Mouse (Mus musculus) erythroblast, embryonic 14.5 days (primary cell): Measurements from ENCODE around the gene Ube2e1. TPM values are rescaled to one million over a fixed set of nuclear protein-coding genes. Genes with fewer than 3 reads are reported as not detected.

Experiments
- H3K27me3 ChIP-seq: 2 replicates; pipeline ENCODE4 v1.6.1; 2012; ENCODE audit warnings: inconsistent platforms; ENCODE audit not compliant: control insufficient read depth
- H3K36me3 ChIP-seq: 2 replicates; pipeline ENCODE4 v1.6.1; 2012; ENCODE audit warnings: mild to moderate bottlenecking, inconsistent platforms; ENCODE audit not compliant: control insufficient read depth
- H3K4me1 ChIP-seq: 2 replicates; pipeline ENCODE4 v1.6.1; 2012; ENCODE audit warnings: inconsistent platforms; ENCODE audit not compliant: control insufficient read depth
- H3K4me3 ChIP-seq: replicated peaks from 2 replicates; pipeline ENCODE3; 2012; ENCODE audit warnings: moderate library complexity, mild to moderate bottlenecking, inconsistent platforms
- H3K9me3 ChIP-seq: 2 replicates; pipeline ENCODE4 v1.6.1; 2012; ENCODE audit warnings: low read length, inconsistent platforms, mixed read lengths; ENCODE audit not compliant: control insufficient read depth
- GATA1 ChIP-seq: IDR thresholded peaks from 2 replicates; pipeline ENCODE4 v1.6.1; 2012; ENCODE audit warnings: low read length, inconsistent platforms, mixed read lengths
- TAL1 ChIP-seq: IDR thresholded peaks from 3 replicates; pipeline ENCODE4 v1.6.1; 2012; ENCODE audit warnings: low read length, inconsistent platforms, mixed read lengths
- polyA plus RNA-seq: library from polyadenylated mRNA; stranded (reverse); fragments of >175 nt; gene quantifications from 2 replicates; pipeline ENCODE4 v1.2.3, GENCODE M21; 2012

Gene Ube2e1
- polyA plus RNA-seq = 0.31 and 0.45 TPM in 2 replicates

GRCm38 (mm10) chr14:18331693-18332131 is at the start of gene Ube2e1:
Ube2e1 (minus strand) TSS chr14:18331859.
- H3K4me1 ChIP-seq = peaks cover 20% of the 10 kb centered on the region
- no peaks in the 10 kb centered on the region for H3K36me3 ChIP-seq
- H3K27me3 ChIP-seq = peaks cover 20% of the 10 kb centered on the region
- H3K4me3 ChIP-seq = peak within 1 kb of the TSS; percentile 73
- TF ChIP-seq GATA1 = no peak
- no peak for TF ChIP-seq TAL1
- no peaks in the 10 kb centered on the region for H3K9me3 ChIP-seq

- no peak for TF ChIP-seq TAL1
- no peak for TF ChIP-seq GATA1
- Histone ChIP-seq H3K4me3 (no peak overlapping the region), H3K36me3 (no peaks in the 10 kb centered on the region), H3K4me1 (no peaks in the 10 kb centered on the region), H3K9me3 (no peaks in the 10 kb centered on the region), H3K27me3 (no peaks in the 10 kb centered on the region)
Observed at GRCm38 (mm10) chr14:18379841-18380240, 48.2 kb upstream of the Ube2e1 start.

GRCm38 (mm10) chr14:18377944-18378575 is 46.4 kb upstream of the Ube2e1 start:
- H3K4me1 ChIP-seq = no peaks in the 10 kb centered on the region
- no peaks in the 10 kb centered on the region for H3K27me3 ChIP-seq
- H3K9me3 ChIP-seq = no peaks in the 10 kb centered on the region
- no peak for TF ChIP-seq GATA1
- no peak for TF ChIP-seq TAL1
- no peaks in the 10 kb centered on the region for H3K36me3 ChIP-seq
- no peak overlapping the region for H3K4me3 ChIP-seq

GRCm38 (mm10) chr14:18376206-18376605 is 44.5 kb upstream of the Ube2e1 start:
- TF ChIP-seq GATA1 (no peak), TAL1 (no peak)
- H3K9me3 ChIP-seq = no peaks in the 10 kb centered on the region
- H3K27me3 ChIP-seq = no peaks in the 10 kb centered on the region

GRCm38 (mm10) chr14:18373758-18374405 is 42.2 kb upstream of the Ube2e1 start:
- Histone ChIP-seq H3K4me3 (no peak overlapping the region), H3K9me3 (no peaks in the 10 kb centered on the region), H3K27me3 (no peaks in the 10 kb centered on the region), H3K36me3 (no peaks in the 10 kb centered on the region), H3K4me1 (no peaks in the 10 kb centered on the region)
- TF ChIP-seq TAL1 (no peak), GATA1 (no peak)

More at GRCm38 (mm10) chr14:18376206-18376605, 44.5 kb upstream of the Ube2e1 start:
- H3K4me1 ChIP-seq = no peaks in the 10 kb centered on the region
- H3K4me3 ChIP-seq = no peak overlapping the region
- H3K36me3 ChIP-seq = no peaks in the 10 kb centered on the region

GRCm38 (mm10) chr14:18372761-18373610 is 41.3 kb upstream of the Ube2e1 start:
- H3K27me3 ChIP-seq = no peaks in the 10 kb centered on the region
- no peak overlapping the region for H3K4me3 ChIP-seq
- H3K36me3 ChIP-seq = no peaks in the 10 kb centered on the region
- no peaks in the 10 kb centered on the region for H3K4me1 ChIP-seq
- no peaks in the 10 kb centered on the region for H3K9me3 ChIP-seq
- TF ChIP-seq GATA1 = no peak
- no peak for TF ChIP-seq TAL1

GRCm38 (mm10) chr14:18369031-18369430 is 37.4 kb upstream of the Ube2e1 start:
- no peaks in the 10 kb centered on the region for H3K36me3 ChIP-seq
- H3K4me1 ChIP-seq = no peaks in the 10 kb centered on the region
- H3K9me3 ChIP-seq = no peaks in the 10 kb centered on the region
- no peak overlapping the region for H3K4me3 ChIP-seq
- TF ChIP-seq GATA1 = no peak
- no peak for TF ChIP-seq TAL1
- no peaks in the 10 kb centered on the region for H3K27me3 ChIP-seq

- H3K4me3 ChIP-seq = no peak overlapping the region
- H3K4me1 ChIP-seq = no peaks in the 10 kb centered on the region
- H3K36me3 ChIP-seq = no peaks in the 10 kb centered on the region
- no peaks in the 10 kb centered on the region for H3K9me3 ChIP-seq
- TF ChIP-seq TAL1 (no peak), GATA1 (no peak)
- no peaks in the 10 kb centered on the region for H3K27me3 ChIP-seq
Observed at GRCm38 (mm10) chr14:18367025-18367424, 35.4 kb upstream of the Ube2e1 start.

GRCm38 (mm10) chr14:18364321-18364720 is 32.7 kb upstream of the Ube2e1 start:
- H3K36me3 ChIP-seq = no peaks in the 10 kb centered on the region
- H3K4me1 ChIP-seq = no peaks in the 10 kb centered on the region
- no peaks in the 10 kb centered on the region for H3K9me3 ChIP-seq
- no peak overlapping the region for H3K4me3 ChIP-seq
- no peak for TF ChIP-seq GATA1
- no peak for TF ChIP-seq TAL1
- no peaks in the 10 kb centered on the region for H3K27me3 ChIP-seq
